ENCODE assay signal across 17 mouse cellular contexts in the genomic region with DNA sequence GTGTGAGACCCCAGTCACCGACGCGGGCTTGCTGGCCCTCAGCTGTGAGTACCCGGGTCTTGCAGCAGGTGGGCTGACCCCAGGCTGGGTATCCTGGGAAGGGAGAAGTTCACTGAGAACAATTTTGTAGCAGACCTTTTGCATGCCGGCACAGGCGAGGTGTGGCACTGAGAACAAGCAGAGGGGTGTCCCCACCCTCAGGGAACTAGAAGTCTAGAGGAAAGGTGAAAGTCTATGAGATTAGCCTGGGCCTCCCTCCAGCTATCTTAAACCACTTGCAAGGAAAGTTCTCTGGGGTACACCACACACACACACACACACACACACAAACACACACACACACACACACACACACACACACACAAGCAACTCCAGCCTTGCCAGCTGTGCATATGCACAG.
"Had no signal": no experiment of that assay in that cellular context is flagged by ENCODE, and none has a peak within 500 bp of the region (broad histone marks: within the 10 kb centered on the region; RNA-seq: fewer than 3 reads in every experiment).

No protein-coding gene starts in this region.

- H3K4me3 ChIP-seq: liver, embryonic 15.5 days; lung, embryonic 15.5 days; megakaryocyte, embryonic 14.5 days; midbrain, embryonic 13.5 days; midbrain, embryonic 15.5 days; neural tube, embryonic 12.5 days had no signal

- ATAC-seq: liver, postnatal 0 days; lung, postnatal 0 days; midbrain, embryonic 13.5 days; midbrain, embryonic 15.5 days had no signal

- H3K9me3 ChIP-seq: liver, embryonic 15.5 days; lung, embryonic 15.5 days; megakaryocyte, embryonic 14.5 days; midbrain, embryonic 13.5 days; midbrain, embryonic 15.5 days; neural tube, embryonic 12.5 days had no signal

- H3K27ac ChIP-seq: liver, embryonic 15.5 days; lung, embryonic 15.5 days; macrophage; midbrain, embryonic 13.5 days; midbrain, embryonic 15.5 days; neural tube, embryonic 12.5 days had no signal

- H3K27me3 ChIP-seq: liver, embryonic 15.5 days; lung, embryonic 15.5 days; megakaryocyte, embryonic 14.5 days; midbrain, embryonic 13.5 days; midbrain, embryonic 15.5 days; neural tube, embryonic 12.5 days had no signal

- DNase-seq: liver, postnatal 0 days; lung, adult 2 months; lung, postnatal 14 days; lung, postnatal 36 days; right cerebral cortex, postnatal 14 days; thymus, adult 2 months; thymus, postnatal 25 days; thymus, postnatal 4 days had no signal

- H3K4me2 ChIP-seq: liver, embryonic 15.5 days; lung, embryonic 15.5 days; midbrain, embryonic 11.5 days; midbrain, embryonic 13.5 days; midbrain, embryonic 15.5 days; neural tube, embryonic 12.5 days had no signal

- H3K9ac ChIP-seq: liver, embryonic 15.5 days; liver, postnatal 0 days; lung, embryonic 15.5 days; midbrain, embryonic 13.5 days; midbrain, embryonic 15.5 days; neural tube, embryonic 12.5 days had no signal

- H3K4me1 ChIP-seq: liver, embryonic 15.5 days; lung, embryonic 15.5 days had no signal
